Mouse (Mus musculus) natural killer cell, adult 2 months (primary cell): ENCODE measurements around the gene Capn10.

Source experiments
- DNase-seq, 2 experiments: peaks; one replicate each; pipeline ENCODE4 v3.0.0; 2022; ENCODE audit warnings: low spot score in 2 of 2

The Capn10 gene

DNA sequence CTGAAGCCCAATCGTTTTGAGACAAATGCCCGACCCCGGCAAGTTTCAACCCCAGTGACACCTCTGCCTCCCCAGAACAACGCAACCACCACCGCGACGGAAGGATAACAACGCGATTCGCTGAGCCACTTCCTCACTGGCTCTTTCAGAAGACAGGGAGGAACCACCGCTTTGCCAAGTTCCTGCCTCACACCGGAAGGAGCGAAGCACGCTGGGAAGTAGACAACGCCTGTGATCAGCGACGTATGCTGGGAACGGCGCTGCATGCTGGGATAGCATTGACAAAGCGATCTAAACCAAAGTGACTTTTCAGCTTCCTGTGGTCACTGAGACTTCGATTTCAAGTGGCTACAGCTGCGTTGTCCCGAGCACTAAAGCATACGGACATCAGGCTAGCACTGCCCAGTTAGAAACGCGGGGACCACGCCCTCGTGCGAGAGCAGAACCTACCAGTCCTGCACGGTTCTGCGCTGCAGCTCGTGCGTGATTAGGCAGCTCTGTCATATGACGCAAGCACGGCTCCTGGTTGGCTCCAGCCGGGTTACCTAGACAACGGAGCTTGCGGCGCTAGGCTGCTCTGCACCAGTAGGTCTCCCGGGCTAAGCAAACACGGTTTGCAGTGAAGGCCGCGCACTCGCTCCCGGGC, at the start of gene Capn10:
Gene Capn10, plus strand, starts transcription at position 195 of the 646 bp plus-strand sequence.
- peak; percentile 91 for DNase-seq

DNA sequence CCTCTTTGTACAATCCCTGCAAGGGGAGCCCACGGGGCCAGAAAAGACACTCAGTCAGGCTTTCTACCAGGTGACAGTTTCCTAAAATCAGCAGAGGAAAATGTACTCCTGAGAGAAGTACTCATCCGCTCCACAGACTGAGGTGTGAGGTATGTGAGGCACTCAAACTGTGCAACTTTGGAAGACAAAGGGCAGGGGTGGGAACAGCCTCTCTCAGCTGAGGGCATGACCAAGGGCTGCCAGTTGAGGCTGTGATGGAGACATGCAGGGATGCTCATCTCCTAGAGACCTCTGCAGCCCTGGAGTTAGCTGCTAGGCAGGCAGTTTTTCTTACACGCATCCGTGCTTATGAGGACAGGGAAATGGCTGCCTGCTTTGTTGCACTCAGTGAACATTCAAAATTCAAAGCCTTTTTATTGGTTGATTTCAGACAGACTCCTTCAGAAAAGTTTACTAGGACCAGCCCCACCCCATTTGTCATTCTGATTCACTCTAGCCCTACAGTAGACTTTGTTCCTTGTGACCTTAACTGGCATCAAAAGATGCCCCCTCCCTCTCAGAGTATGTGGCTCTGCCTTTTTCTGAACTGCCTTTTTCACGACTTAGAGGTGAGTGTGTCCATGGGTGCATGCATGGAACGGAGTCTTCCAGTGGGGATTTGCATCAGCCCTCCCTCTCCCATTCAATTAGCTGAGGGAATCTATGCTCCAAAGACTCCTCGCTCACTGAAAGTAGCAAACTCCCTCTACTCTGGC, 45.1 kb upstream of the Capn10 start:
- no peak for DNase-seq

DNA sequence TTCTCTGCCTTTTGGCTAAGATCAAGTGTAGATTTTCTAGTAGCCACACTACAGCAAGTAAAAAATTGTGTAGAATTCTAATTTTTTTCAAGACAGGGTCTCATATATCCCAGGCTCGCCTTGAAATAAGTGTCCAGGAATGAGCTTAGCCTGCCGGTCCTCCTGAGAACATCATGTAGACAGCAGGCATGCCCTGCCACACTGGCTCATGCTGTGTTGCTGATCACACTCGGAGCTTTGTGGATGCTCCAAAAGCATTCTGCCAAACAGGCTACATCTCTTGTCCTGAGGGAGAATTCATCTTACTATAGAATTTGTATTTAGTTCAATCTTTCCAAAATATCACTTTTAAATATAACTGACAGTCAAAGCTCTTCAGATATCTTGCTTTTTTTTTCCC, 41.4 kb upstream of the Capn10 start:
- DNase-seq: no peak

GRCm38 (mm10) chr1:92893896-92894295, 40.3 kb upstream of the Capn10 start:
- no peak for DNase-seq

- DNase-seq: peak; percentile 53 to 74
Observed at GRCm38 (mm10) chr1:92895089-92895488, 39.1 kb upstream of the Capn10 start.

GRCm38 (mm10) chr1:92902786-92903185, 31.4 kb upstream of the Capn10 start, which contains the start of gene Ankmy1:
Gene Ankmy1 (minus strand): TSS chr1:92902906.
- DNase-seq: no peak

GRCm38 (mm10) chr1:92903627-92904026, 30.5 kb upstream of the Capn10 start:
- DNase-seq: no peak

GRCm38 (mm10) chr1:92905703-92906310, 28.4 kb upstream of the Capn10 start:
- DNase-seq: no peak

GRCm38 (mm10) chr1:92906779-92907631, 27.2 kb upstream of the Capn10 start, which contains the start of gene Dusp28:
Gene Dusp28 (plus strand): TSS chr1:92906981.
- DNase-seq: peak; percentile 79 to 81

- no peak for DNase-seq
Observed at GRCm38 (mm10) chr1:92907632-92908360, 26.4 kb upstream of the Capn10 start.

GRCm38 (mm10) chr1:92908664-92909063, 25.5 kb upstream of the Capn10 start:
- DNase-seq: no peak

GRCm38 (mm10) chr1:92909068-92909467, 25.1 kb upstream of the Capn10 start:
- DNase-seq: peak in 1 of 2 experiments; percentile 28

DNA sequence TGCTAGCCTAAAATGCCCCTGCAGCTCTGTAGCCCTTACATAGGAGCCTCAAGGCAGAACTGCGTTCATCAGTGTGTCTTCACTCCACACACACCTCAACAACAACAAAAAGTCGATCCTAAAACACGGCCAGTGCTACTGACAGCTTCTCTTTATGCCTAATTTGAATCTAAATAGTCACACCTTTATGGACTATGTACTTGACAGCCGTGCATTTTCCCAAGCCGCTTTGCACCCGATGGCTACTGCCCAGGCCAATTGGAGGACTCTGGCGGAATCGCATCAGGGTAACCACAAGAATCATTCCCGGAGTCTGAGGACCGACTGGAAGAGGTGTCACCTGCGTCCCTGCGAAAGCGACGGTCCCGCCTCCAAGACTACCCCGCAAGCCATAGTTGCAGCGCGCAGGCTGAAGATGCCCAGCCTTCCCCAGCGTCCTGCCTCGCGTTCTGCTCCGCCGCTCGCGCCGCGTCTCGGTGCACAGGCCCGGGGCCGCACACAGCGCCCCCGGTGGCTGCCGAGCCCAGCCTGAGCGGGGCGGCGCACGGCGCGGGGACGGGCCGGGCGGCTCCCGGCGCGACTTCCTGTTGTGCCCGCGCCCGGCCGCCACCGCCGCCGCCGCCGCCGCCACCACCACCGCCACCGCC, 23.8 kb upstream of the Capn10 start, which contains the start of gene Rnpepl1:
Gene Rnpepl1, plus strand, starts transcription at position 545 of the 647 bp plus-strand sequence.
- peak; percentile 36 to 61 for DNase-seq

DNA sequence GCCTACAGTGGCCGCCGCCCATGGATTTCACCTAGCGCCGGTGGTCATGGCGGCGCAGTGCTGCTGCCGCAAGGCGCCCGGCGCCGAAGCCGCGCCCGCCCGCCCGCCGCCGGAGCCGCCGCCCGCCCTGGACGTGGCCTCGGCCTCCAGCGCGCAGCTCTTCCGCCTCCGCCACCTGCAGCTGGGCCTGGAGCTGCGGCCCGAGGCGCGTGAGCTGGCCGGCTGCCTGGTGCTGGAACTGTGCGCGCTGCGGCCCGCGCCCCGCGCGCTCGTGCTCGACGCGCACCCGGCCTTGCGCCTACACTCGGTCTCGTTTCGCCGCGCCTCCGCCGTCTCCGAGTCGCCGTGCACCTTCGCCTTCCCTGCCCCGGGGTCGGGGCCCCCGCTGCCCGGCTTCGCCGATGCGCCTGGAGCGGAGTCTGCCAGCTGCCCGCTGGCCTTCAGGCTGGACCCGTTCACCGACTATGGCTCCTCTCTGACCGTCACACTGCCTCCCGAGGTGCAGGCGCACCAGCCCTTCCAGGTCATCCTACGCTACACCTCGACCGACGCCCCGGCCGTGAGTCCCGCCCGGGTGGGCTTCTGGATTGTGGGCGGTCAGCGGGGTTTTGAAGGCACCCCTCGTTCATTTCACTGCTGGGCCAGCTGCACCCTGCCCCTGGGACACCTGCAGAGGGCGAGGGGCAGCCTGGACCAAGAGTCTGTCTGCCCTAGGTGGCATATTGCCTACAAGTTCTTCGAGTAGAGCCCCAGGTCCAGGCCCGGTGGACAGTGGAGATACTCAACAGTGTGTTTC, 23.1 kb upstream of the Capn10 start:
- DNase-seq: peak; percentile 11 to 29

DNA sequence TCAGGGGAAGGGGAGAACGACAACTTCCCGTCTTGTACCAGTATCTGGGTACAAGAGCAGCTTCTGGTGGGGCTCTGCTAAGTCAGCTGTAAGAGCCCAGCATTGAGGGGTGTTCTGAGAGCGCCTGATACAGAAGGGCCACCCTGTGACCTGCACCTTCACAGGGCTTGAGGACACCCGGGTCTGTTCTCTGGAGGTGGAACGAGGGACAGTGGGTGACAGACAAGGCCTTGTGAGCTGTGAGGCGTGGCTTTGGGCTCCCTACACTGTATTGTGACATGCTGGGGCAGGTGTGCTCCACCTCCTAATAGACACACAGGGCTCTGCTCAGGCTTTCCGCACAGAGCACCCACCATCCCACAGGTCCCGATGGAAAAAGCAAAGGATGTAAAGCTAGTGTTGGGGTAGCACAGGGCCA, 22.4 kb upstream of the Capn10 start:
- DNase-seq: no peak

- DNase-seq: no peak
Observed at GRCm38 (mm10) chr1:92912286-92912685, 21.9 kb upstream of the Capn10 start.

DNA sequence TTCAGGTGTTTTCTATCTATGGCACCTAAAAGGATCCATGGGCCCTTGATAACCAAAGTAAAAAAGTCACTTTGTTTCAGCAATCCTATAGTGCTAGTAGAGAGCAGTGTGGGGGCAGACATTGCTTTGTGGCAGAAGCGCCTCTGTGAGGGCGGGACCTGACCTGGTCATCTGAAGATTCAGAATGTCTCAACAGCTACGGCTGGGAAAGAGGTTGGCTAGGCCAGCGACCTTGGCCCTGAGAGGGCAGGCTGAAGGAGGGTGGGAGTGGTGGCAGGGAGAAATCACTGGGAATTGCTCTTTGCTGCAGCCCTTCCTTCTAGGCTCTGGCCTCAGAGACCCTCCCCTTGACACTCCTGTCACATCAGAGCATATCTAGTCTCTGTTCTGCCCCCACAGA, 19.9 kb upstream of the Capn10 start:
- no peak for DNase-seq

DNA sequence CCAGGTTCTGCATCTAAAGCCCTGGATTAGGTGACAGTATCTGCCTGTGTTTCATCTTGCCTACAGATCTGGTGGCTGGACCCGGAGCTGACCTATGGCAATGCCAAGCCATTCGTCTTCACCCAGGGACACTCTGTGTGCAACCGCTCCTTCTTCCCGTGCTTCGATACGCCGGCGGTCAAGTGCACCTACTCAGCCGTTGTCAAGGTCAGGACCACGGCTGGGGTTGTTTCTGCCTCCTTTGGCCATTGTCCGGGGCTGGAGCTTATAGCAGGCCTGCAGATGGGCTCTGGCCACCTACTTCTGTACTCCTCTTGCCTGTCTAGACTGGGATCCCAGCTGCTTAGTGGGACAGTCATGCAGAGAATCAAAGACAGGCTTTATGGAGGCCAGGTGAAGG, 19.2 kb upstream of the Capn10 start:
- DNase-seq: no peak

- no peak for DNase-seq
Observed at GRCm38 (mm10) chr1:92916725-92917124, 17.5 kb upstream of the Capn10 start.

GRCm38 (mm10) chr1:92919151-92919550, 15.0 kb upstream of the Capn10 start:
- DNase-seq: no peak
